Mouse (Mus musculus) bone marrow, adult 2 months (tissue): ENCODE results near the gene Crabp2.

Experiments
- CTCF ChIP-seq: fragments of 200-500 bp; IDR thresholded peaks from 2 replicates; pipeline ENCODE4 v1.5.1; 2011; ENCODE audit warnings: low read length, control low read depth; ENCODE audit not compliant: control insufficient read depth, insufficient read depth
- POLR2A ChIP-seq: fragments of 200-500 bp; IDR thresholded peaks from 2 replicates; pipeline ENCODE4 v1.6.1; 2011; ENCODE audit warnings: low read depth, mild to moderate bottlenecking, control low read depth, low read length, borderline replicate concordance; ENCODE audit not compliant: control insufficient read depth

- no peak for TF ChIP-seq CTCF
- TF ChIP-seq POLR2A = no peak
Measured at GRCm38 (mm10) chr3:87918551-87918950, 29.9 kb upstream of the Crabp2 start.
